Mouse (Mus musculus) midbrain, embryonic 13.5 days (tissue): ENCODE data around the gene Gm2916. TPM values are rescaled to one million over a fixed set of nuclear protein-coding genes. Genes with fewer than 3 reads are reported as not detected.
"Not testable (repeated sequence)": the region's sequence is repeated elsewhere in the genome, so short reads cannot be mapped to it uniquely, and the experiment has no call there.

Experiments
- ATAC-seq: fragments of 200-750 bp; cut with Nextera tagmentation; 2 replicates; pipeline ENCODE4 v1.8.0; 2017; ENCODE audit warnings: mild to moderate bottlenecking, moderate TSS enrichment, moderate library complexity
- H3K27ac ChIP-seq: fragments of 300-500 bp; sonication (generic); 2 replicates; pipeline ENCODE4 v1.5.1; 2015; ENCODE audit warnings: inconsistent platforms, mild to moderate bottlenecking, moderate library complexity
- H3K27me3 ChIP-seq: fragments of 300-500 bp; sonication (generic); 2 replicates; pipeline ENCODE4 v1.6.1; 2015; ENCODE audit warnings: mild to moderate bottlenecking, inconsistent platforms
- H3K36me3 ChIP-seq: fragments of 300-500 bp; sonication (generic); 2 replicates; pipeline ENCODE4 v1.6.1; 2015; ENCODE audit warnings: mild to moderate bottlenecking, inconsistent platforms
- H3K4me1 ChIP-seq: fragments of 300-500 bp; sonication (generic); replicated peaks from 2 replicates; pipeline ENCODE4 v1.6.1; 2015; ENCODE audit warnings: inconsistent platforms
- H3K4me2 ChIP-seq: fragments of 300-500 bp; sonication (generic); replicated peaks from 2 replicates; pipeline ENCODE4 v1.6.1; 2015; ENCODE audit warnings: moderate library complexity, mild to moderate bottlenecking, inconsistent platforms
- H3K4me3 ChIP-seq: fragments of 300-500 bp; sonication (generic); replicated peaks from 2 replicates; pipeline ENCODE4 v1.5.1; 2015; ENCODE audit warnings: mild to moderate bottlenecking, inconsistent platforms
- H3K9ac ChIP-seq: fragments of 300-500 bp; sonication (generic); replicated peaks from 2 replicates; pipeline ENCODE4 v1.6.1; 2015; ENCODE audit warnings: mild to moderate bottlenecking, inconsistent platforms
- H3K9me3 ChIP-seq: fragments of 300-500 bp; sonication (generic); 2 replicates; pipeline ENCODE4 v1.6.1; 2016; ENCODE audit warnings: mild to moderate bottlenecking, inconsistent platforms
- WGBS: fragments of 180-500 bp; shearing (Covaris S2); methylation state at CpG from one replicate; pipeline ENCODE4 v1.1.7; 2015; 5-methylcytosine and 5-hydroxymethylcytosine counted together
- polyA plus RNA-seq: library from polyadenylated mRNA; unstranded; fragments of >200 nt; fragmentation: Nextera tagmentation; extraction: Ambion mirVana; gene quantifications from 2 replicates; pipeline ENCODE4 v1.2.1, GENCODE M21; 2015

Gene Gm2916
- polyA plus RNA-seq, result not detected in 2 replicates

GRCm38 (mm10) chr14:3883872-3884271, at the start of gene Gm2916:
Gene Gm2916, plus strand, starts transcription at chr14:3884172.
- not testable (repeated sequence) for H3K27ac ChIP-seq, H3K4me2 ChIP-seq, H3K9me3 ChIP-seq, H3K4me3 ChIP-seq, H3K4me1 ChIP-seq, H3K36me3 ChIP-seq, ATAC-seq, H3K27me3 ChIP-seq, H3K9ac ChIP-seq
- WGBS, result no CpG with 5 or more reads among the region's 1 CpGs

GRCm38 (mm10) chr14:3845945-3846344, 38.0 kb upstream of the Gm2916 start, which contains the start of gene Gm3033:
Gene Gm3033, plus strand, starts transcription at chr14:3846245.
- H3K27me3 ChIP-seq, H3K4me3 ChIP-seq, ATAC-seq, H3K36me3 ChIP-seq, H3K27ac ChIP-seq, H3K9ac ChIP-seq, H3K4me1 ChIP-seq, H3K9me3 ChIP-seq, H3K4me2 ChIP-seq: not testable (repeated sequence)
- WGBS, result no CpG with 5 or more reads among the region's 2 CpGs

- WGBS, result 38% methylated on average over 1 of the region's 2 CpGs
- ATAC-seq, result not testable (repeated sequence)
Observed at GRCm38 (mm10) chr14:3931456-3931855, 47.5 kb downstream of the Gm2916 start, which contains the start of gene Gm3029. Gene Gm3029, plus strand, starts transcription at chr14:3931756.

GRCm38 (mm10) chr14:3963247-3963646, 79.3 kb downstream of the Gm2916 start, which contains the start of gene Gm3095:
Gene Gm3095, plus strand, starts transcription at chr14:3963547.
- H3K27ac ChIP-seq, H3K27me3 ChIP-seq, ATAC-seq, H3K9ac ChIP-seq, H3K4me2 ChIP-seq, H3K4me3 ChIP-seq, H3K9me3 ChIP-seq, H3K36me3 ChIP-seq, H3K4me1 ChIP-seq: not testable (repeated sequence)
- no CpG with 5 or more reads among the region's 2 CpGs for WGBS

More at GRCm38 (mm10) chr14:3931456-3931855, 47.5 kb downstream of the Gm2916 start, which contains the start of gene Gm3029:
- H3K27me3 ChIP-seq, H3K4me2 ChIP-seq, H3K9ac ChIP-seq, H3K9me3 ChIP-seq, H3K4me3 ChIP-seq, H3K4me1 ChIP-seq, H3K27ac ChIP-seq, H3K36me3 ChIP-seq: not testable (repeated sequence)

Other genes with a start within 250 kb of the Gm2916 start
- gene Gm3012, start 249.7 kb upstream of the Gm2916 start, polyA plus RNA-seq, result not detected in 2 replicates
- gene Gm3020, start 232.1 kb upstream of the Gm2916 start, polyA plus RNA-seq, result 9.0 and 12.1 TPM in 2 replicates
- not detected in 2 replicates for gene Gm3043, start 195.4 kb upstream of the Gm2916 start, polyA plus RNA-seq
- 1.7 and 2.5 TPM in 2 replicates for gene Gm3002, start 74.1 kb upstream of the Gm2916 start, polyA plus RNA-seq
- not detected in 2 replicates for gene Gm3033, start 37.9 kb upstream of the Gm2916 start, polyA plus RNA-seq
- not detected in 2 replicates for gene Gm3029, start 47.6 kb downstream of the Gm2916 start, polyA plus RNA-seq
- 0.89 and 1.2 TPM in 2 replicates for gene Gm3095, start 79.4 kb downstream of the Gm2916 start, polyA plus RNA-seq
- not detected in 2 replicates for gene Gm3099, start 114.2 kb downstream of the Gm2916 start, polyA plus RNA-seq
- 1.2 and 2.3 TPM in 2 replicates for gene Gm5796, start 139.8 kb downstream of the Gm2916 start, polyA plus RNA-seq
- not detected in 2 replicates for gene Gm3115, start 199.9 kb downstream of the Gm2916 start, polyA plus RNA-seq
- gene Gm8108, start 226.4 kb downstream of the Gm2916 start, polyA plus RNA-seq, result 2.7 and 4.6 TPM in 2 replicates